Mouse (Mus musculus) heart, adult 18-20 months (tissue): ENCODE results near the gene Mms19. TPM values are rescaled to one million over a fixed set of nuclear protein-coding genes. Genes with fewer than 3 reads are reported as not detected.
A peak's percentile ranks its signal among the peaks of the same experiment; 100 is the strongest.

Experiments used
- DNase-seq, 2 experiments: peaks; one replicate each; pipeline ENCODE4 v3.0.0; 2021 to 2022; ENCODE audit warnings: mixed read lengths in 1 of 2
- total RNA-seq, 2 experiments: library from RNA; stranded (reverse); gene quantifications; 2 replicates each; pipeline ENCODE4 v1.2.3; 2021

The Mms19 gene
- total RNA-seq, 2 experiments from 2014 or later, result 13.9 to 14.6 TPM

GRCm38 (mm10) chr19:41998770-41999548 lies 18.0 kb upstream of the Mms19 start:
- peak in 1 of 2 experiments; percentile 65 for DNase-seq

GRCm38 (mm10) chr19:41997090-41997489 lies 16.1 kb upstream of the Mms19 start:
- peak in 1 of 2 experiments; percentile 48 for DNase-seq

- no peak for DNase-seq
These were observed 14.5 kb upstream of the Mms19 start for GRCm38 (mm10) chr19:41995483-41995882.

GRCm38 (mm10) chr19:41994023-41994422 lies 13.1 kb upstream of the Mms19 start:
- DNase-seq, result no peak

- DNase-seq, result peak; percentile 87
These were observed 12.5 kb upstream of the Mms19 start for GRCm38 (mm10) chr19:41993484-41993883.

GRCm38 (mm10) chr19:41992971-41993370 lies 12.0 kb upstream of the Mms19 start:
- no peak for DNase-seq

- no peak for DNase-seq
These were observed 11.0 kb upstream of the Mms19 start for GRCm38 (mm10) chr19:41991926-41992477.

- peak; percentile 35 to 40 for DNase-seq
These were observed 8.9 kb upstream of the Mms19 start for GRCm38 (mm10) chr19:41989810-41990209.

- no peak for DNase-seq
These were observed 6.2 kb upstream of the Mms19 start for GRCm38 (mm10) chr19:41987206-41987605.

GRCm38 (mm10) chr19:41985994-41986393 lies 5.0 kb upstream of the Mms19 start:
- DNase-seq, result no peak

GRCm38 (mm10) chr19:41982791-41983150 lies 1.8 kb upstream of the Mms19 start:
- peak in 1 of 2 experiments; percentile 21 for DNase-seq

- DNase-seq, result peak; percentile 63 to 70
These were observed 1.2 kb upstream of the Mms19 start for GRCm38 (mm10) chr19:41981931-41982790.

- no peak for DNase-seq
These were observed 604 bp upstream of the Mms19 start, which contains the start of gene Ubtd1 for GRCm38 (mm10) chr19:41981595-41981927. Gene Ubtd1 (plus strand): TSS chr19:41981763.

GRCm38 (mm10) chr19:41980422-41980818 lies 537 bp downstream of the Mms19 start:
- DNase-seq, result no peak

- peak in 1 of 2 experiments; percentile 35 for DNase-seq
These were observed 6.8 kb downstream of the Mms19 start for GRCm38 (mm10) chr19:41973891-41974794.

- DNase-seq, result no peak
These were observed 11.3 kb downstream of the Mms19 start for GRCm38 (mm10) chr19:41969618-41970017.

- DNase-seq, result no peak
These were observed 27.4 kb downstream of the Mms19 start for GRCm38 (mm10) chr19:41953574-41953973.

GRCm38 (mm10) chr19:41952287-41952686 lies 28.7 kb downstream of the Mms19 start:
- no peak for DNase-seq

GRCm38 (mm10) chr19:41943841-41944240 lies 37.1 kb downstream of the Mms19 start:
- DNase-seq, result no peak

- DNase-seq, result no peak
These were observed 42.4 kb downstream of the Mms19 start for GRCm38 (mm10) chr19:41938539-41938938.

GRCm38 (mm10) chr19:41935921-41936320 lies 45.0 kb downstream of the Mms19 start:
- DNase-seq, result no peak

GRCm38 (mm10) chr19:41934124-41934523 lies 46.8 kb downstream of the Mms19 start:
- DNase-seq, result no peak
